Mouse (Mus musculus): ENCODE data around the gene Zfp385a.
A peak's percentile ranks its signal among the peaks of the same experiment; 100 is the strongest.

- TF ChIP-seq CTCF (IDR thresholded peaks at IDR 0.05; ENCODE audit: extremely low read depth, insufficient read depth, insufficient read length, insufficient replicate concordance), result no peak
- TF ChIP-seq POLR2A (IDR thresholded peaks at IDR 0.05; ENCODE audit: low read depth, low read length), result peak; percentile 17; the same call in 1 of the 2 replicates
These were observed 34.7 kb downstream of the Zfp385a start for GRCm38 (mm10) chr15:103305070-103305678.
